Mouse (Mus musculus) MEL-GATA-1-ER (cell line): ENCODE measurements around the gene Xpnpep3.
"Not testable (repeated sequence)": the region's sequence is repeated elsewhere in the genome, so short reads cannot be mapped to it uniquely, and the experiment has no call there.

ENCODE experiments used
- DNase-seq: peaks from one replicate; pipeline ENCODE4 v3.0.0-alpha.2; 2012; ENCODE audit warnings: low read depth; ENCODE audit errors: extremely low read depth

The Xpnpep3 gene

GRCm38 (mm10) chr15:81399297-81399637 is 671 bp upstream of the Xpnpep3 start:
- no peak for DNase-seq

- no peak for DNase-seq
Observed at GRCm38 (mm10) chr15:81405008-81405407, 5.1 kb downstream of the Xpnpep3 start.

GRCm38 (mm10) chr15:81408199-81408598 is 8.3 kb downstream of the Xpnpep3 start, which contains the start of gene Dnajb7:
Gene Dnajb7 (minus strand): TSS chr15:81408299.
- no peak for DNase-seq

- not testable (repeated sequence) for DNase-seq
Observed at GRCm38 (mm10) chr15:81416763-81417310, 16.9 kb downstream of the Xpnpep3 start.

- no peak for DNase-seq
Observed at GRCm38 (mm10) chr15:81418065-81418464, 18.1 kb downstream of the Xpnpep3 start.

GRCm38 (mm10) chr15:81421454-81421853 is 21.5 kb downstream of the Xpnpep3 start:
- no peak for DNase-seq

- DNase-seq: no peak
Observed at GRCm38 (mm10) chr15:81422156-81422681, 22.3 kb downstream of the Xpnpep3 start.

GRCm38 (mm10) chr15:81425311-81425710 is 25.4 kb downstream of the Xpnpep3 start:
- no peak for DNase-seq

GRCm38 (mm10) chr15:81427947-81428346 is 28.0 kb downstream of the Xpnpep3 start:
- DNase-seq: no peak

GRCm38 (mm10) chr15:81431195-81431594 is 31.3 kb downstream of the Xpnpep3 start:
- no peak for DNase-seq

- DNase-seq: no peak
Observed at GRCm38 (mm10) chr15:81438345-81438744, 38.4 kb downstream of the Xpnpep3 start.

- no peak for DNase-seq
Observed at GRCm38 (mm10) chr15:81439236-81439635, 39.3 kb downstream of the Xpnpep3 start.

- DNase-seq: peak; percentile 46
Observed at GRCm38 (mm10) chr15:81448463-81448862, 48.5 kb downstream of the Xpnpep3 start.

- no peak for DNase-seq
Observed at GRCm38 (mm10) chr15:81461523-81461922, 61.6 kb downstream of the Xpnpep3 start.

- no peak for DNase-seq
Observed at GRCm38 (mm10) chr15:81465016-81465660, 65.2 kb downstream of the Xpnpep3 start.

GRCm38 (mm10) chr15:81465901-81466737 is 66.2 kb downstream of the Xpnpep3 start, which contains the start of gene Rbx1:
Gene Rbx1 (plus strand): TSS chr15:81466296.
- peak; percentile 93 for DNase-seq

- no peak for DNase-seq
Observed at GRCm38 (mm10) chr15:81466738-81467113, 66.8 kb downstream of the Xpnpep3 start.

- no peak for DNase-seq
Observed at GRCm38 (mm10) chr15:81470735-81471134, 70.8 kb downstream of the Xpnpep3 start.

- DNase-seq: no peak
Observed at GRCm38 (mm10) chr15:81472256-81472655, 72.3 kb downstream of the Xpnpep3 start.

GRCm38 (mm10) chr15:81475654-81476053 is 75.7 kb downstream of the Xpnpep3 start:
- DNase-seq: no peak

GRCm38 (mm10) chr15:81476597-81476996 is 76.7 kb downstream of the Xpnpep3 start:
- DNase-seq: no peak
